Mouse (Mus musculus): ENCODE measurements around the gene Atp1a2.

Atp1a2 gene

GRCm38 (mm10) chr1:172324725-172325124 is 26.9 kb upstream of the Atp1a2 start:
- DNase-seq (ENCODE audit: low spot score) = peak; percentile 81

- DNase-seq (ENCODE audit: low spot score) = no peak
These were observed 26.0 kb upstream of the Atp1a2 start for GRCm38 (mm10) chr1:172323801-172324359.

- DNase-seq (ENCODE audit: low spot score) = no peak
These were observed 25.4 kb upstream of the Atp1a2 start for GRCm38 (mm10) chr1:172323298-172323697.

- DNase-seq (ENCODE audit: low spot score) = no peak
These were observed 24.9 kb upstream of the Atp1a2 start for GRCm38 (mm10) chr1:172322725-172323124.

- DNase-seq (ENCODE audit: low spot score) = no peak
These were observed 22.1 kb upstream of the Atp1a2 start for GRCm38 (mm10) chr1:172319921-172320411.

GRCm38 (mm10) chr1:172319346-172319745 is 21.5 kb upstream of the Atp1a2 start:
- no peak for DNase-seq (ENCODE audit: low spot score)

- no peak for DNase-seq (ENCODE audit: low spot score)
These were observed 20.7 kb upstream of the Atp1a2 start for GRCm38 (mm10) chr1:172318424-172319035.

GRCm38 (mm10) chr1:172317946-172318345 is 20.1 kb upstream of the Atp1a2 start:
- no peak for DNase-seq (ENCODE audit: low spot score)

- no peak for DNase-seq (ENCODE audit: low spot score)
These were observed 19.6 kb upstream of the Atp1a2 start for GRCm38 (mm10) chr1:172317431-172317830.

- no peak for DNase-seq (ENCODE audit: low spot score)
These were observed 17.0 kb upstream of the Atp1a2 start for GRCm38 (mm10) chr1:172314911-172315310.

GRCm38 (mm10) chr1:172313613-172314411 is 15.9 kb upstream of the Atp1a2 start:
- peak; percentile 47 for DNase-seq (ENCODE audit: low spot score)

- no peak for DNase-seq (ENCODE audit: low spot score)
These were observed 15.1 kb upstream of the Atp1a2 start for GRCm38 (mm10) chr1:172312768-172313561.

- DNase-seq (ENCODE audit: low spot score) = peak; percentile 84
These were observed 14.3 kb upstream of the Atp1a2 start for GRCm38 (mm10) chr1:172311921-172312767.

- no peak for DNase-seq (ENCODE audit: low spot score)
These were observed 13.5 kb upstream of the Atp1a2 start for GRCm38 (mm10) chr1:172311248-172311906.

- peak; percentile 98 for DNase-seq (ENCODE audit: low spot score)
These were observed 12.0 kb upstream of the Atp1a2 start for GRCm38 (mm10) chr1:172309699-172310398.

GRCm38 (mm10) chr1:172308409-172308808 is 10.5 kb upstream of the Atp1a2 start:
- DNase-seq (ENCODE audit: low spot score) = no peak

GRCm38 (mm10) chr1:172307936-172308335 is 10.1 kb upstream of the Atp1a2 start:
- DNase-seq (ENCODE audit: low spot score) = no peak

- no peak for DNase-seq (ENCODE audit: low spot score)
These were observed 9.0 kb upstream of the Atp1a2 start for GRCm38 (mm10) chr1:172306885-172307284.

- no peak for DNase-seq (ENCODE audit: low spot score)
These were observed 8.3 kb upstream of the Atp1a2 start for GRCm38 (mm10) chr1:172306196-172306595.

- DNase-seq (ENCODE audit: low spot score) = no peak
These were observed 7.8 kb upstream of the Atp1a2 start for GRCm38 (mm10) chr1:172305635-172306034.

Data from adipocyte (in vitro differentiated cells).